Mouse (Mus musculus) embryo, embryonic 10 days (tissue): Measurements from ENCODE around the gene Bloc1s3.

Source experiments
- DNase-seq: peaks from one replicate; pipeline ENCODE4 v3.0.0-alpha.2; 2015; ENCODE audit warnings: low spot score

The Bloc1s3 gene

DNA sequence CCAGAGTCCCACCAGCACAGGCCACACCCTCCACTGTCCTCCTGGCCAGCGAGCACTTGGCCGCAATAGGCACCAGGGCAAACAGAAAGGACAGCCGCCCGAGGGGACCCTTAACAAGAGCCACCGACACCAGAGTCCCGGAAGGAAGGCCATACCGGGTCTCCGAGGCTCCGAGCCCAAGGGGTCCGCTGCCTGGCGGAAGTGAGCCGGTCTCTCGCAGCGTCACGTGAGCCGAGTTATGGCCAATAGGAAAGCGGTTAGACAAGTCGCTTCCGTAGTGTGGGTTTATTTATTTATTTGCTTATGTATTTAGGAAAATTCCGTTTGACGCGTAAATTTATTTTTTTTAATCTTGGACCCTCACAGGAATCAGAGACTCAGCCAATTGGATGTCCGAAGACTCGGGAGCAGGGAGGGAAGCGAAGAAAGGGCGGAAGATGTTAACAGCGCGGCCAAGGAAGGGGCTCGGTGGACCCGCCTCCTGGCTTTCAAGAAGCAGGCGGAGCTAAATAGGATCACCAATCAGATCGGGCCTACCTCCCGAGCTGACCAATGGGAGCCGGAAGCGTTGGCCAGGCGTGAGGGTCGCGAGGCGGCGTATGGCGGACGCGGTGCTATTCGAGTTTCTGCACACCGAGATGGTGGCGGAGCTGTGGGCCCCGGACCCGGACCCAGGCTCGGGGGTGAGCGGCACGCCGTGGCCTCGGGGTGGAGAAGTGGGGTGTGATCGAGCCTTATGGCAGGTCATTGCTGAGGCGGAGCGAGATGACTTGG is at the start of gene Bloc1s3, which contains the start of gene Trappc6a:
TSS of gene Bloc1s3 (minus strand) at position 218 of the 774 bp plus-strand sequence.
TSS of gene Trappc6a (plus strand) at position 246 of the 774 bp plus-strand sequence.
- peak; percentile 98 for DNase-seq

GRCm38 (mm10) chr7:19557086-19557485 is 48.9 kb upstream of the Bloc1s3 start:
- no peak for DNase-seq

DNA sequence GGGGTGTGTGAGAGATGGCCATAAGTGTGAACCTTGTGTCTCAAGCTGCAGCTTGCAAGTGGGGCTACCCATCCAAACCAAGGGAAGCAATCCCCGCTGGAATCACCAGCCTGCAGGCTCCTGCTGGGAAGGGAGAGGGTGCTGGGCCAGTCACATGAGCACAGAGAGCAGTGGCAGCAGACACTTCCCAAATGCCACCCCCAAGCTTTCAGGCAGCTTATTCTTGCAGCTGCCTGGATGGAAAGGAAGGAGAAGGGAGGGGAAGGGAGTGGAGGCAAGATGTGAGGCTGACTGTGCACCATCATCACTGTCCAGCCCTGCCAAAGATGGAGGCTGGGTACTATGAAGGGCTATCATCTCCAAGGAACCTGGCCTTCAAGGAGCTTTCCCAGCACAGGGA is 46.0 kb upstream of the Bloc1s3 start:
- no peak for DNase-seq

GRCm38 (mm10) chr7:19552443-19552842 is 44.3 kb upstream of the Bloc1s3 start:
- DNase-seq, result no peak

- DNase-seq, result no peak
These were observed 43.5 kb upstream of the Bloc1s3 start for GRCm38 (mm10) chr7:19551634-19552033.

GRCm38 (mm10) chr7:19549394-19549793 is 41.2 kb upstream of the Bloc1s3 start:
- no peak for DNase-seq

DNA sequence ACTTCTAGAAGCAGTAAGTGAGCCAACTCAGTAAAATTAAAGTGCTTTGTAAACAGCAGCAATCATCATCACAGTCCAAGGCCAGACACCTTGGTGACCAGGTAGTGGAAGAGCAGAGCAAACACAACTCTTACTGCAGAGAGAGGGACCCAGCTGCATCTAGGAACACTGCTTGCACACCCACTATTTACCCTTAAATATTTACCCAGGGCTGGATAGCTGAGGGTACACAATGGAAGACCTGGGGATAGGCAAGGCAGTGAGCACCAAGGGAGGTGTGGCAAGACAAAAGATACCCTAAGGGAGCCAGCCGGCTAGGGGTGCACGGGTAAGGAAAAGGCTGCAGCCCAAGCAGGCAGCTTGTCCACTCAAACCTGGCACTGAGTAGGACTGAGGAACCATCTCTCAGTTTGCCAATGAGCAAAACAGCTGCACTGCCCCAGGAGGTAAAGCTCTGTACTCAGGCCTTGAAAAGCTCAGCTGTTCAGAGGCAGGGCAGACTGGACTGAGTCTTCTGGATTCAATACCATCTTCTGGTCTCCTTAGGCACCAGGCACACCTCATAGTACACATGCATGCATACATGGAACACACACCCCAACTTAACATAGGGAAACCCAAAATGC is 39.3 kb upstream of the Bloc1s3 start:
- DNase-seq, result no peak

DNA sequence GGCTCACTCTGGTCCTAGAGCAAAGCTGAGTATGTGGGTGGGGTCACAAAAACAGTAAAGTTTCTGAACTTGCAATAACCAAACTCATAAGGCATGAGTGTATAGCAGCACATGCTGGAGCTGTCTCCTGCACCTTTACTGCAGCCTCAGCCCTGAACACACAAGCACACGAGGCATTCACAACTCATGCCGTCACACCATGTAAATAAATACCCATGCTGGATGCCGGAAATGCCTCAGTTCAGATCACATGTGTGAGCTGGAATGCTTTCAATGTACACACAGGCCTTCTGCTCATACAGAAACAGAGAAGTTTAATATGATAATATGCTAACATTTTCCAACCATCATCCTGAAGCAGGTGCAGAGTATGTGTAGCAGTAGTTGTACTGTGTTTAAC is 37.8 kb upstream of the Bloc1s3 start:
- DNase-seq, result no peak

DNA sequence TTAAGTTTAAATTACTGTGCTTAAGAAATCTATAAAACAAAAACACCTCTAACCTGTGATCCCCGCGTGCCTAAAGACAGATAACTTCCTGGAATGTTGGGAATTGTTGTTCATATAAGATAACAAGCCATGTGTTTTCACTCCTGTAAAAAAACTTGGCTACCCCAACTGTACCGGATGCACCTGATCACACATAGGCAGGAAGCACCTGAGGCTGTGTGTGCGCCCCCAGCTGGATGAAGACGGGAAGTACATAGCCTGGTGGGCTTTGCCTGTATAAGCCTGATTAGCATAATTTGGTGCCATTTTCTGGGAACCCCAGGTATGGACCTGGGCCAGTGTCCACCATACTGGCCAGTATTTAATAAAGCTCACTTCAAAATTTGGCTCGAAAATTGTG is 35.4 kb upstream of the Bloc1s3 start:
- DNase-seq, result no peak

DNA sequence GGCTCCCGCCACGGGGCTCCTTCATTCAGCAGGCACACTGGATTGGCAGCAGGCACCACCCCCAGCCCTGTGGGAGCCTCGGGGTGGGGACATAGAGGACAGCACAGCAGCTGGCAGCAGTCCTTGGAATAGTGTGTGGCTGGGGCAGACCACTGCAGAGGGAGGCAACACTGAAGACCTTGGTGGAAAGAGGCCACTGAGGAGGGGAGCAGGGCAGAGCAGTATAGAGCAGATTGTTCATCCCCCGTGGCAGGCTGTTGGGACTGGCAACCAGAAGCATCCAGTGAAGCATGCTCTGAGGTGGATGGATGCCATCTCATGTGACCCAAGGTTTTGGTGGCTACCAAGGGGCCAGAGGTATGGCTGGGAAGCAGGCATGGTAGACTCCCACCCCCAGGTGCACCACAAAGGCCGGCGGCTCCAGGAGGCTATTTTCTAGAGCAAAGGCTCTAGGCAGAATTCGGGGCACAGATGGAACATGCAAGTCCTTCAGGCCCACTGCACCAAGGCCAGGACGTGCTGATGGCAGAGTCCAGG is 34.1 kb upstream of the Bloc1s3 start:
- no peak for DNase-seq

- DNase-seq, result no peak
These were observed 33.6 kb upstream of the Bloc1s3 start for GRCm38 (mm10) chr7:19541681-19542154.

DNA sequence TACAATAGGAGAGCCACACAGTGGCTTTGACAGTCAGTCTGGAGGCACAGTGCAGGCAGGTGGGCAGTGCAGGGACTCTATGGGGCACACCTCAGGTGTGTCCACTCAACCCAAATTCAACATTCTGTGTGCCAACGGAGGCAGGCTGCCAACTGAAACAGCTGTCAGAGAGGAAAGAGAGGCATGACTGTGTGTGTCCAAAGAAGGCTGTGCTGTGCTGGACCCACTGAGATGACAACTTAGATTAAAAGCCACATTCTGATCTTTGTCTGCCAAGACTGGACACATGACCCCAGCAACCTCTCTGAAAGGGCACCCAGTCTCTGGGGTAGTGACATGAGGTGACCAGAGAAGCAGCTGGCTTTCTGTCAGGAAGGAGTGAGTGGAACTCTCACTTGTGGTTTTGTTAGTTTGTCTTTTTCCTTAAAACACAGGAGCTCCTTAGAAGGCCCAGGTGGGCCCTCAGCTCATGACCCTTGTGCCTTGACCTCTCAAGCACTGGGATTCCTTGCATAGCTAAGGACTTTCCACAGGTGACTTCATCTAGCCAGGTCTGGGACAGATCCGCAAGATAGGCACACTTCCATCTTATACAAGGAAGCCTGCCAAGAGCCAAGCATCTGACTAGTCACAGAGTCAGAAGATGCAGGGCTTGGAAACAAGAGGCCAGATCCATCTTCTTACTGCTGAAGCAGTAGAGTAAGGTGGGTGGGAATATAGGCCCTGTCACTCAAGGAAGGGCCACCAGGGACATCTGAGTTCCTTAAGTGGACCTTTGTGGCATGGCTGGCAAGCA is 32.8 kb upstream of the Bloc1s3 start:
- no peak for DNase-seq

DNA sequence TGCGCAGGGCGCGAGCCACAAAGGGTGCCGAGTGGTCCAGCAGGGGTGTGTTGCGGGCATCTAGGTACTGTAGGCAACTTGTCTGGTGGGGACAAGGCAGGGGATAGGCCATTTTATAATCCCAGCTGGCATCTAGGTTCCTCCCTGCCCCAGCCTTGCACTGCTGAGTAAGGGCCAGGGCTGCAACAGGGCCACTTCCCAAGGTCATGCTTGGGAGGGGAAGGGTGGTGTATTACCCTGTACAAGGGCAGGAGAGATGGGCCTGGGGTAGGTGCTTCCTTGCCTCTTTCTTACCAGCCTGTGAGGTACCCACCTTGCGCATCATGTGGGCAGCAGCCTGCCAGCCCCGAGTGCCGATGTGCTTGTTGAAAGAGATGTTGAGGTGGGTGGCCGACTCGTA is 26.5 kb upstream of the Bloc1s3 start:
- no peak for DNase-seq

DNA sequence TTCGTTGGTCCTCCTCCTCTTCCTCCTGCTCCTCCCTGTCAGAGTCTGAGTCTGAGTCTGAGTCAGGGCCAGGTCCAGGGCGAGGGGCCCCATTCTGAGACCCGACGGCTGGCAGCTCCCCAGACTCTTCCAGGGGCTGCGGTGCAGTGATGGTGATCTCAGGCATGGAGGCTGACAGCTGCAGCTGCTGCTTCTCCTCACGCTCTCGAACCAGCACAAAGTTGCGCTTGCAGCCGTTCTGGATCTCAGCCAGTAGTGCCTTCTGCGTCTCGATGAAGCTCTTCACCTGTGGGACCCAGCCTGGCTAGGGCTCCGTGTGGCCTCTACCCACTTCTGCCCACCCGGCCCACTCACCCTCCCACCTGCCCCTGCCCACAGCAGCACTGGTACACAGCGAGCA is 24.1 kb upstream of the Bloc1s3 start:
- no peak for DNase-seq

GRCm38 (mm10) chr7:19531077-19531476 is 22.9 kb upstream of the Bloc1s3 start:
- DNase-seq, result no peak

- DNase-seq, result no peak
These were observed 16.9 kb upstream of the Bloc1s3 start for GRCm38 (mm10) chr7:19525105-19525481.

- no peak for DNase-seq
These were observed 16.4 kb upstream of the Bloc1s3 start for GRCm38 (mm10) chr7:19524420-19525104.

DNA sequence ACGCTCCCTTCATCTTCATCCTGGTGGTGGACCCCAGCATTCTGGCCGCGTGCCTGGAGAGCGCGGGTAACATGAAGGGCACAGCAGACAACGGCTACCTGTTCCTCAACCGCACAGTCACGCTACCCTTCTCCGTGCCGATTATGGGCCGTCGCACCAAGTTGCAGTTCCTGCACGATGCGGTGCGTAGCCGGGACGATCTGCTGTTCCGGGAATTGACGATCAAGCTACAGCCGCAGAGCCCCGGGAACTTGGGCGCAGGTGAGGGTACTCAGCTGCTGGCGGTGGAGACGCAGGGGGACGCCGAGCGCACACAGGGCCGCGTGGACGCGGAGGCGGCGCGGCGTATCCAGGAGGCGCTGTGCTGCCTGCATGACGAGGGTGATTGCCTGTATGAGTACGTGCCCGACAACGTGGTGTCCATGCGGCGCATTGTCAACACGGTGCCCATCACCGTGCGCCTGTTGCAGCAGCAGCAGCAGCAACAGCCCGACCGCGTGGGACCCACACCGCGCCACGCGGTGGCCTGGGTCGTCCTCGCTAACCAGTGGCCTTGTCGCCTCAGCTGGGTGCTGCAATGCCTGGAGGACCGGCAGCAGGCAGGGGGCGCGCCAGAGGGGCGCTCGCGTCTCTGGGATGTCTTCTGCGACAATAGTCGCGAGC is 15.7 kb upstream of the Bloc1s3 start:
- DNase-seq, result peak; percentile 72

- DNase-seq, result peak; percentile 31
These were observed 15.0 kb upstream of the Bloc1s3 start for GRCm38 (mm10) chr7:19523017-19523756.

DNA sequence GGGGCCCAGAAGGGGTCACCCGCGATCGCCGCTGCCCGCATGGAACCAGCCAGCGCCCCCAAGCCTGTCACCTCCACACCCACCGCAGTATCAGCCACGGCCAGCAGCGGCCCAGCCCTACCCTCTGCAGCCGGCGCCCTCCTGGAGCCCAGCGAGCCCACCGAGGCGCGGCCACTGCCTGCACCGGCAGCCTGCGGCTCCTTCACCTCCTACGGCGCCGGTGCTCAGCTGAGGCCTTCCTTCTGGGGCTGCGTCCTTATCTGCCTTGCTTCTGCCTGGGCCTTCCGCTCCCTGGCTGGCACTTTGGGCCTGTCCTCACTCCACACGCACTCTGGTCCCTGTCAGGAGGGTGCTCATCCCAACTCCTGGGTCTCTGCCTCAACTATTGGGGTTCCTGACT is 11.9 kb upstream of the Bloc1s3 start:
- peak; percentile 32 for DNase-seq
